Mouse (Mus musculus): Measurements from ENCODE around the gene Mrps15. TPM values are rescaled to one million over a fixed set of nuclear protein-coding genes. Genes with fewer than 3 reads are reported as not detected.

Mrps15 gene
- polyA plus RNA-seq, 1 experiment from 2014 or later = 130 TPM

DNA sequence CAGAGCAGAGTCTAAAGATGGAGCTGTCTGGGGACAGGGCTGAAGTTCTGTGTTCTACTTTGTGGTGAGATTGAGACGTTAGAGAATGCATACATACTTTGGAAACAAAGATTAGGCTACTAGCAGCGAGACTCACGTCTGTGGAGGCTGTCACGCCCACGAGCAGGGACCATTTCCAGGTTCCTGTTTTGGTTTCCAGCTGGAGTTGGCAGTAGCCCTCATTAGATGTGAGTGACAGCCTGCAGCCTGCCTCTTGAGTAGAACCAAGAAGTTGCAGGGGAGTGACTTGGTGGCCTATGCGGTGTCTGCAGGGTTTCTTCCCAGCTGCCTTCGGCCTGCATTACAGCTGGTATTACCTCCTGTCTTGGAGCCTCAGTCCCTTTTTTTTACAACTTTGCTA, 4.9 kb downstream of the Mrps15 start:
- no peak for ATAC-seq (ENCODE audit: insufficient number of reproducible peaks, low FRiP score, low TSS enrichment, low read depth)
- 82% methylated on average over 7 of the region's 7 CpGs for WGBS
- H3K4me1 ChIP-seq = peaks cover 13% of the 10 kb centered on the region
- H3K9me3 ChIP-seq = no peaks in the 10 kb centered on the region
- no peak overlapping the region for H3K4me3 ChIP-seq
- H3K36me3 ChIP-seq = peaks cover 74% of the 10 kb centered on the region
- no peak overlapping the region for H3K9ac ChIP-seq
- H3K27ac ChIP-seq = no peak overlapping the region
- no peaks in the 10 kb centered on the region for H3K27me3 ChIP-seq
- H3K4me2 ChIP-seq = no peak overlapping the region

GRCm38 (mm10) chr4:126057207-126058133, 10.7 kb downstream of the Mrps15 start:
- H3K4me2 ChIP-seq = peak overlapping the region; percentile 90
- ATAC-seq (ENCODE audit: insufficient number of reproducible peaks, low FRiP score, low TSS enrichment, low read depth) = no peak
- peaks cover 17% of the 10 kb centered on the region for H3K4me1 ChIP-seq
- 13% methylated on average over 19 of the region's 19 CpGs for WGBS
- H3K27ac ChIP-seq = peak overlapping the region; percentile 71
- peak overlapping the region; percentile 76 for H3K4me3 ChIP-seq
- no peaks in the 10 kb centered on the region for H3K27me3 ChIP-seq
- H3K36me3 ChIP-seq = peaks cover 38% of the 10 kb centered on the region
- H3K9me3 ChIP-seq = no peaks in the 10 kb centered on the region
- peak overlapping the region; percentile 47 for H3K9ac ChIP-seq

DNA sequence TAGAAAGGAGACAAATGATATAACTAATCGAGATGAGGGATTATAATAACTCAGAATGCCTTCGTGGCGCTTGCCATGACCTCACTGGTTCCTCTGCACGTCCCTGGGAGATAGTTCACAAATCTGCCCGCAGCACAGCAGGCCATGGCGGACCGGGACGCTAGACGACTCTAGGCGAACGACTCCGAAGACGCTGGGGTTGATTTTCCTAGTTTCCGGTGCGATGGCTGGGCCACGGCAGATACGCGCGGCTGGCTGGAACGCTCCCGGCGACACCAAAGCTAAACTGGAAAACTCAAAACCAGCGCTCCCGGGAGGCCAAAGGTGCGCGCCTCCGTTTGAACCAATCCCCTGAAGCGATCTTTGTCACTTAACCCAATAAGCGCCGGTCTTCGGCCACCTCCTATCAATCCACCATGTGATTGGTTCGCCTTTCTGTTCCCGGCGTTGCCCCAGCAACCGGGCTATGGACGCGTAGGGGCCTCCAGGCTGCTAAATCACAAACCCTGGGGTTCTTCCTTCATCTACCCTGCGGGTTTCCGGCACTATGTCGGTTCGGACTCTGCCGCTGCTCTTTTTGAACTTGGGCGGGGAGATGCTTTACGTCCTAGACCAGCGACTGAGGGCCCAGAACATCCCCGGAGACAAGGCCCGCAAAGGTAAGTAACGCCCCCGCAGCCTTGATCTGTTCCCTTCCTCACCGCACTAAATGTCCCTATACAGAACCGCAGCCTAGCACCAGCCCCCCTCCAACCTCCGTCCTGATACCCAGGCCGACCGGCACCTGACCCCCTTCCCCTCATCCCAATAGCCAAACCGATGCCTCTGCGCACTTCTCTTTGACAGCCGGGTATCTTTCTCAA, 11.6 kb downstream of the Mrps15 start, which contains the start of gene Oscp1:
Gene Oscp1, plus strand, starts transcription at position 432 of the 863 bp plus-strand sequence.
- under 1% methylated on average over 57 of the region's 57 CpGs for WGBS

GRCm38 (mm10) chr4:126058997-126059362, 12.3 kb downstream of the Mrps15 start:
- no peak for ATAC-seq (ENCODE audit: insufficient number of reproducible peaks, low FRiP score, low TSS enrichment, low read depth)
- H3K4me1 ChIP-seq = peaks cover 17% of the 10 kb centered on the region
- 42% methylated on average over 9 of the region's 9 CpGs for WGBS
- H3K4me3 ChIP-seq = peak overlapping the region; percentile 76
- peak overlapping the region; percentile 90 for H3K4me2 ChIP-seq
- no peaks in the 10 kb centered on the region for H3K9me3 ChIP-seq
- no peaks in the 10 kb centered on the region for H3K27me3 ChIP-seq
- peak overlapping the region; percentile 55 for H3K9ac ChIP-seq
- H3K36me3 ChIP-seq = peaks cover 26% of the 10 kb centered on the region
- no peak overlapping the region for H3K27ac ChIP-seq

More for the DNA sequence above, 11.6 kb downstream of the Mrps15 start, which contains the start of gene Oscp1:
- Histone ChIP-seq H3K4me2 (peak within 1 kb of the TSS; percentile 90), H3K27ac (peak within 1 kb of the TSS; percentile 71), H3K4me3 (peak within 1 kb of the TSS; percentile 76), H3K4me1 (peaks cover 17% of the 10 kb centered on the region), H3K36me3 (peaks cover 32% of the 10 kb centered on the region), H3K9ac (peak within 1 kb of the TSS; percentile 55), H3K27me3 (no peaks in the 10 kb centered on the region), H3K9me3 (no peaks in the 10 kb centered on the region)
- peak; percentile 93 for ATAC-seq (ENCODE audit: insufficient number of reproducible peaks, low FRiP score, low TSS enrichment, low read depth)

DNA sequence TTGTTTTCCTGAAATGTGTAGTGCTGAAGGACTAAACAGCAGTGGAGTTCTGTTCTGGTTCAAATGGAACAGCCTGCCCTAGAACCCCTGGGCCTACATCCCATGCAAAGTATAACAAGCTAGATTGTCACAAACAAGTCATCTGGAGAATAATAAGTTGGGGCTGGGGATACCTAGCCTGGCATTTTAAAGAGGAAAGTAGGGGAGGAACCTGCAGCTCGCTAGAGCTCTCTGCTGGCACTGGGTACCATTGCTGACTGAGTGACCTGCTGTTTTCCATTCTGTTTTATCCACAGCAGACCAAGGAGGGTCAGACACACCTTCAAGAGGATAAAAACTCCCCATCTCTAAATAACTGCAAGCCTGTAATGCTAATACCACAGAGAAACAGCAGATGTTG, 16.1 kb downstream of the Mrps15 start:
- Histone ChIP-seq H3K27me3 (no peaks in the 10 kb centered on the region), H3K9ac (no peak overlapping the region), H3K4me3 (no peak overlapping the region), H3K36me3 (no peaks in the 10 kb centered on the region), H3K27ac (no peak overlapping the region), H3K9me3 (no peaks in the 10 kb centered on the region), H3K4me1 (peaks cover 9% of the 10 kb centered on the region), H3K4me2 (no peak overlapping the region)
- 36% methylated on average over 1 of the region's 1 CpGs for WGBS
- ATAC-seq (ENCODE audit: insufficient number of reproducible peaks, low FRiP score, low TSS enrichment, low read depth) = no peak

DNA sequence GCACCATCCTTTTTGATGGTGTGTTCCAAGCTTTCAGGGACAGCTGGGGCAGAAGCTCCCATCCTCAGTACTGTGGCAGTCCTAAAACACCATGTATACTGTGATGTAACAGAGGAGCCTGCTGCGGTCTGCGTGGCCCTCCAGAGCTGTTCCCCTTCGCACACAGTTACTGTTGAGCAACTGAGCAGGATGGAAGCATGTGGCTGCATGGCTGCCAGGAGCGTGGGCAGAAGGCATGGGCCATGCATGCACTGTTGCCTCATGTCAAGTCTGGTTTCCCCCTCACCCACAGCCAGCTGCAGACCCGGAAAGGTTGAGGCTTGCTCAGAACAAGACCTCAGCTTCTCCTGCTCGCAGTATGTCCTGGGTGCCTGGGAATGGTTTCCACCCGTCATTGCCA, 18.5 kb downstream of the Mrps15 start:
- Histone ChIP-seq H3K9me3 (no peaks in the 10 kb centered on the region), H3K27ac (no peak overlapping the region), H3K4me2 (no peak overlapping the region), H3K4me3 (no peak overlapping the region), H3K36me3 (no peaks in the 10 kb centered on the region), H3K4me1 (no peaks in the 10 kb centered on the region), H3K9ac (no peak overlapping the region), H3K27me3 (no peaks in the 10 kb centered on the region)
- 85% methylated on average over 7 of the region's 7 CpGs for WGBS
- ATAC-seq (ENCODE audit: insufficient number of reproducible peaks, low FRiP score, low TSS enrichment, low read depth) = no peak

DNA sequence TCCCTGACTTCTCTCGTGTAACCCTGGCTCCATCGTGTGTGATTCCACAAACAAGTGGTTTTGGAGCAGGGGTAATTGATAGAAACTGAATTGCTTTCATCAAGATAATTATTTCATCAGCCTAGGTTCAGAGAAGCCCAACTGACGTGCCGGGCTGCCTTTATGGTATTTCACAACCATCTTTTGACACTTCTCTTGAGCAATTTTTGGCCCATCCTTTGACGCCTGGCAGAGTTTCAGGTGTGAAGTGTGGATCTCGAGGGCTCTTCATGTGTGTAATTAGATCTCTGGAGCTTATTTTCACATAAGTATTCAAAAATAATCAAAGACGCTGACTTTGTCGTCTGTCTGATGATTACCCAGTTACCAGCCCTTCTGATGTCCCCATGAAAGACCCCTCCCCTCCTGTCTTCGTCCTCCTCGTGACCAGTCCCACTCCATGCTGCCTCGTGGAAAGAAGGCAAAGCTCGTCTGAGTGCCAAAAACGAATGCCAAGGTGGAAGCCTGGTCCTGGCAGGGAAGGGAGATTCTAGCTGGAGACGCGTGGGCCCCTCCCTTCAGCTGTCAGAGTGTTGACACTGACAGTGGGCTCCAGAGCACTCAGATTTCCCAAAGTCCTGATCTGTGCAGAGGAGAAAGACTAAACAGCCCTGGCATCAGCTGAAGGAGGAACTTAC, 20.8 kb downstream of the Mrps15 start:
- Histone ChIP-seq H3K4me2 (no peak overlapping the region), H3K36me3 (no peaks in the 10 kb centered on the region), H3K4me3 (no peak overlapping the region), H3K9ac (no peak overlapping the region), H3K9me3 (no peaks in the 10 kb centered on the region), H3K27me3 (no peaks in the 10 kb centered on the region), H3K27ac (no peak overlapping the region), H3K4me1 (no peaks in the 10 kb centered on the region)
- WGBS = 58% methylated on average over 15 of the region's 15 CpGs
- ATAC-seq (ENCODE audit: insufficient number of reproducible peaks, low FRiP score, low TSS enrichment, low read depth) = no peak

DNA sequence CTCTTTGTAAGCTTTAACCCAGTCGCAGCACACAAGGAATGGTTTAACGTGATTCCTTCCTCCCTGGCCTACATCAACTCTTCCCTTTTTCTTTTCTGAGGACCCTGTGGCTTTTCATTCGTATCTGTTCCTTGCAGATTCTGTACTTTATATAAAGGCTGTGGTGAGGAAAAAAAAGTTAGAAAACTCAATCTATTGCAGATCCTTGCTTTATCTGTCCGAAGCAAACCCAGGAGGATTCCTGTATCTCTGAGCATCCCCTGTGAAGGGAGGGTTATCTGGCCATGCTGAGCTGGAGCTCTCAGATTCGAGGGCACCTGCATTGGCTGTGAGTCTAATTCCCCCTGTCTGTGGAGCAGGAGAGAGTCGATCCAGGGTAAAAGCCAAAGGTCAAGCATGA, 22.1 kb downstream of the Mrps15 start:
- Histone ChIP-seq H3K9ac (no peak overlapping the region), H3K4me1 (no peaks in the 10 kb centered on the region), H3K9me3 (no peaks in the 10 kb centered on the region), H3K27me3 (no peaks in the 10 kb centered on the region), H3K4me3 (no peak overlapping the region), H3K36me3 (no peaks in the 10 kb centered on the region), H3K27ac (no peak overlapping the region), H3K4me2 (no peak overlapping the region)
- WGBS = 82% methylated on average over 6 of the region's 6 CpGs
- no peak for ATAC-seq (ENCODE audit: insufficient number of reproducible peaks, low FRiP score, low TSS enrichment, low read depth)

DNA sequence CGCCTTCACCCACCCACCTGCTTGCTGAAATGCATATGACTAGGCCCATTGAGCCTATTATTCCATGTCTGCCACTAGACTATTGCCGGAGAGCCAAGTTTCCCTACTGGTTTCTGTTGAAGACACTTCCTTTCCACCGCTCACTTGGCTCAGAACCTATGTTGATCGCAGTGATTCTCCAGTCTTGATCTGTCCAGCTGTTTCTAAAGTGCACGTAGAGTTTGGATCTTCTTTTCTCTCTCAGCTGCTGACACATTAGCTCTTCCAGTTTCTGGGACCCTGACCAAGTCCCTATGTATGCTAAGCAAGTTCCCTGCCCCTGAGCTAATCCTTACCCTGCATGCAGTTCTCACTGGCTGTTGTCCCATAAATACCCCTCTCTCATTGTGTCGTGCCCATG, 31.1 kb downstream of the Mrps15 start:
- Histone ChIP-seq H3K4me1 (no peaks in the 10 kb centered on the region), H3K9ac (no peak overlapping the region), H3K4me3 (no peak overlapping the region), H3K9me3 (no peaks in the 10 kb centered on the region), H3K27me3 (no peaks in the 10 kb centered on the region), H3K27ac (no peak overlapping the region), H3K4me2 (no peak overlapping the region), H3K36me3 (no peaks in the 10 kb centered on the region)
- ATAC-seq (ENCODE audit: insufficient number of reproducible peaks, low FRiP score, low TSS enrichment, low read depth) = no peak
- WGBS = 80% methylated on average over 6 of the region's 6 CpGs

DNA sequence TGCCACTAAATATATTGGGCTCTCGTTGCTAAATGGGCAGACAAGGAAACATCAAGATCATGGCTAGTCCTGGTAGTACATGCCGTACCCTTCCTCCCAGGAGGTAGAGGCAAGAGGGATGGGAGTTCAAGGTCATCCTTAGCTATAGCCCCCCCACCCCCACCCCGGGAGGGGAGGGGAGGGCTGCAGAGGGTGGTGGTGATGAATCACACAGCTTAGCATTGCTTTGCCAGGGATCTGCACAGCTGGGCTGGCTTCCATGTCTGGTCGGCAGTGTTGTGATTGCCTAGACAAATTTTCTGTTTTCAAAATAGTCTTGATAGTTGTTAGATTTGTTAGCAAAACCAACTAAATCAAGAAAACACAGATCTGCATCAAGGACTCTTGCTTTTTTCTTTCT, 32.5 kb downstream of the Mrps15 start:
- ATAC-seq (ENCODE audit: insufficient number of reproducible peaks, low FRiP score, low TSS enrichment, low read depth) = no peak
- no peak overlapping the region for H3K4me2 ChIP-seq
- H3K36me3 ChIP-seq = peaks cover 3% of the 10 kb centered on the region; the same call in 1 of the 2 replicates
- WGBS = 89% methylated on average over 4 of the region's 4 CpGs
- H3K4me3 ChIP-seq = no peak overlapping the region
- H3K27me3 ChIP-seq = no peaks in the 10 kb centered on the region
- H3K27ac ChIP-seq = no peak overlapping the region
- no peak overlapping the region for H3K9ac ChIP-seq
- no peaks in the 10 kb centered on the region for H3K4me1 ChIP-seq
- H3K9me3 ChIP-seq = no peaks in the 10 kb centered on the region

GRCm38 (mm10) chr4:126081601-126082000, 34.9 kb downstream of the Mrps15 start:
- H3K4me3 ChIP-seq = no peak overlapping the region
- H3K27ac ChIP-seq = no peak overlapping the region
- 89% methylated on average over 1 of the region's 1 CpGs for whole genome bisulfite sequencing
- H3K36me3 ChIP-seq = peaks cover 3% of the 10 kb centered on the region; the same call in 1 of the 2 replicates
- no peak overlapping the region for H3K4me2 ChIP-seq
- H3K27me3 ChIP-seq = no peaks in the 10 kb centered on the region
- no peak overlapping the region for H3K9ac ChIP-seq
- no peak for ATAC-seq (ENCODE audit: insufficient number of reproducible peaks, low FRiP score, low TSS enrichment, low read depth)
- H3K4me1 ChIP-seq = 0 out of 2 replicates have a peak, but pooled peaks cover 4% of the 10 kb centered on the region
- no peaks in the 10 kb centered on the region for H3K9me3 ChIP-seq
